Mouse (Mus musculus) thymus, postnatal 0 days (tissue): ENCODE measurements at regions not wholly inside any gene's neighbourhood (a gene's known extent, or its start where the extent isn't known, plus 50 kb on each side); places are given as distances from the start of the nearest gene placed in this dataset.

Source experiments
- DNase-seq: peaks from one replicate; pipeline ENCODE4 v3.0.0-alpha.2; 2015; ENCODE audit warnings: low spot score

DNA sequence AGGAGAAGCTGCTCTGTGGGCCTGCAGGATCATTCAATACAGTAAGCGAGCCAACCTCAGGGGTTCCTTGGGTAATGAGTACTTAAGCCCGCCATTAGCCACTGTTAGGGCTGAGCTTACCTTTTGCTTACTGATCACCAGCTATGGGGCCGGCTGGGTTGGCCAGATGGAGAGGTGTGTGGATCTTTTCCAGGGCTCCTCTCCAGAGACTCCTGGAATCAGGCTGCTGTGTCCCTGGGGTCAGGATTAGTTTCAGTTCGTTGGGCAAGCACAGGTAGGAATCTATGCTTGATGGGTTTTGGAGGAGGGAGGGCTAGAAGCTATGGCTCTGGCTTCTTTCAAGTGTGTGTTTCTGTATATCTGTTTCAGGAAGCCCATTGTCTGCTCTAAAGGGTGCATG, 175.7 kb upstream of the Gjb5 start:
- DNase-seq, result no peak

DNA sequence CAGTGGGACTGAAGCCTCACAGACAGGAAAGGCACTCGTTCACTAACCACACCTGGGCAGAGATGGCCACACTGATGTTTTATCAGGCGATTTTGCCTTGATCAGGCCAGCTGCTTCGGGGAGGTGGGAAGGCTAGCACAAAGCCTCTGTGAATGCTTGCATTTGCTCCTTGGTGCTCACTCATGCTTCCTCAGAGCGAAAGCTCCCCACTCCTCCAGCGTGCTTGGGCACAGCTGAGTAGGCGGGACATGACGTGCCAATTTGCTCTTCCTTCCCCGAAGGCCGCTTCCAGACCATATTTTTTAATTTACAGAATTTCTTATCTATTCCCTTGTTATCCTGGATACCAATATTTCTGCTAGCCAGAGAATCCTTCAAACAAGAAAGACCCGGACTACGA, 172.8 kb upstream of the Gjb5 start:
- no peak for DNase-seq

DNA sequence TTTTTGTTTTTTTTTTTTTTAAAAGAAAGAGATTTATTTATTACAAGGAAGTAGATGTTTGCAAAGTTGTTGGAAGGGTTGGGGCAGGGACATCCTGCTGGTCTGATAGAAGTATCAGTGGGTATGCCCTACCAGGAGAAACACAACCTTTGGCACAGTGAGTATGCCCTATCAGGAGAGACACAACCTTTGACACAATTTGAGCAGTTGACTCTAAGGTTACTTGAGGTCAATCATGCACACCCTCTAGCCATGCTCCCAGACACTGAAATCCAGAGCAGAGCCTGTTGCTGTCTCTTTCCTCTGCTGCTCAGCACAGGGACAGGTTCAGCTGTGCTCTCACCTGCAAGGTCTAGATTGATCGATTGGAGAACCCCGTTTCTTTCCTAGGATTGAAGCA, 164.2 kb upstream of the Gjb5 start:
- no peak for DNase-seq

DNA sequence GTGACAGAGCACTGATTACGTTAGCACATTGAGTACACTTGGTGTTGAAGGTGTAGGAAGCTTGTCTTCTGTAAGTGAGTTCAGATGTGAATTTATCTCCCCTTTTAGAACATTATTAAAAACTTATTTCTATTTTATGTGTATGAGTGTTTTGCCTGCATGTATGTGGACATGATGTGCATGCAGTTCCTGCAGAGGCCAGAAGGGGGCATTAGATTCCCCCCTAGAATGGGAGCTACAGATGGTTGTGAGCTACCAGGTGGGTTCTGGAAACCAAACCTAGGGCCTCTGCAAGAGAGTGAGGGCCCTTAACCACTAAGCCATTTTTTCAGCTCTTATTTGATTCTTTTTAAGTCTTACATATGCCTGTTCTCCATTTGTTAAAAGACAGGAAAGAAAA, 160.0 kb upstream of the Gjb5 start:
- no peak for DNase-seq

DNA sequence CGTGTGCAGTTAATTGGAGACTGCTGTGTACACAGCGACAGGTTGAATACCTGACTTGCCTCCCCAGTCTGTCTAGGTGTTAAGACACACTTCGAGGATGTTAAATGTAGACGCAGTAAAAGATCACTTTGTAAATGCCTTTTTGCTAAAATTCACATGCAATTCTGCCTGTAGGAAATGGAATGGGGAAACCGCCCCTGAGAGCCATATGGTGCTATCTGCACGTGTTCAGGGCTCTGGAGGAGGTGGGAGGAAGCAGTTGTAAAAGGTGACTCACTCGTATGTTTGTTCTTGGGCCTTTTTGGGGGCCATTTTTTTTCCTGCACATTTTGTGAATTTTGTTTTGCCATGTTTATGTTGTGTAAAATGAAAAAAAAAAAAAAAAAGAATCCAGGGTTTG, 159.6 kb upstream of the Gjb5 start:
- DNase-seq, result no peak

DNA sequence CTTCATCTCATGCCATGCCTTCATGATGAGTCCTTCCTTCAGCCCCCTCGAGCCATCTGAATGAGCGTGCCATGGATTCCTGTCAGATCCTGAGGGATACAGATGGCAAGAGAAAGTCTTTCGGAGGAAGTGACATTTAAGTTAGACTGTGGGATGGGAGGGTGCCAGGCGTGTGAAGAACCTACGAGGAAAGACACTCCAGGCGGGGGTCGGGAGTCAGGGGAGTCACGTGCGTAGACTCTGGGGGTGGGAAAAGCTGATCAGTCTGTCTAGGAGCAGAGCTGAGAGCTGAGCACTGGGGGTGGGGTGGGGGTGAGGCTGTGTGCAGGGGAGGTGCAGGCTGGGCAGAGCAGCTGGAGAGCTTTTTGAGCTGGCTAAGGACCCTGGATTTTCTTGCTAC, 152.0 kb upstream of the Gjb5 start:
- no peak for DNase-seq

DNA sequence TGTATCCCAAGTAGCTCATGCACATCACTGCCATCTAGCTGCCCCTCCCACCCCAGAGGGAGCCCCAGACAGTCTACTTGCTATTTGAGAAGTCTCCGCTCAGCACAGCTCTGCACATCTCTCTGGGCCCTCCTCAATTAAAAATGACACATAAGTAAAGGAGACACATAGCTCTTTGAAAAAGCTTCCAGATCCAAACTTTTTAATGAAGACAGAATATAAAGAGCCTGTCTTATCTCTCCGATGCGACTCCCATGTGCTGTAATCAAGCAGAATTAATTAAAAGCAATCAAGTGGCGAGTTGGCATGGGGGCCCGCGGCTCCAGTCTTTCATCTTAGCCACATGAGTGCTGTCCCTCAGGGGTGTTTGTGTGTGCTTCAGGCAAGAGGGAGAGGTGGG, 144.6 kb upstream of the Gjb5 start:
- DNase-seq, result no peak

DNA sequence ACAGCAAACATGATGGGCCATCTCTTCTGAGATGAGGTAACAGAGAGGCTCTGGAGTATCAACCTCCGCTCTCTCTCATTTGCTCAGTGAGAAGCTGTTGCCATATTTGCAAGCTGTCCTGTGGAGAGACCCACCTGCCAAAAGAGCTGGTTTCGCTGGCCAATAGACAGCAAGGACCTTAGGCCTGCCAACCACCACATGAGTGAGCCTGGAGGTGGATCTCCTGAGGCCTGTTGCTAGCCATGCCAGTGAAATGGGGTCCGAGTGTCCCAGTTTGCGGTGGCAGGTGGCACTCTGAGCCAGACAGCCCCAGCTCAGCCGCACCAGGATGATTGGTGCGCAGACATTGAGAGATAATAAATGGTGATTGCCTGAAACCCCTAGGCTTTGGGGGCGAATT, 143.9 kb upstream of the Gjb5 start:
- DNase-seq, result no peak

DNA sequence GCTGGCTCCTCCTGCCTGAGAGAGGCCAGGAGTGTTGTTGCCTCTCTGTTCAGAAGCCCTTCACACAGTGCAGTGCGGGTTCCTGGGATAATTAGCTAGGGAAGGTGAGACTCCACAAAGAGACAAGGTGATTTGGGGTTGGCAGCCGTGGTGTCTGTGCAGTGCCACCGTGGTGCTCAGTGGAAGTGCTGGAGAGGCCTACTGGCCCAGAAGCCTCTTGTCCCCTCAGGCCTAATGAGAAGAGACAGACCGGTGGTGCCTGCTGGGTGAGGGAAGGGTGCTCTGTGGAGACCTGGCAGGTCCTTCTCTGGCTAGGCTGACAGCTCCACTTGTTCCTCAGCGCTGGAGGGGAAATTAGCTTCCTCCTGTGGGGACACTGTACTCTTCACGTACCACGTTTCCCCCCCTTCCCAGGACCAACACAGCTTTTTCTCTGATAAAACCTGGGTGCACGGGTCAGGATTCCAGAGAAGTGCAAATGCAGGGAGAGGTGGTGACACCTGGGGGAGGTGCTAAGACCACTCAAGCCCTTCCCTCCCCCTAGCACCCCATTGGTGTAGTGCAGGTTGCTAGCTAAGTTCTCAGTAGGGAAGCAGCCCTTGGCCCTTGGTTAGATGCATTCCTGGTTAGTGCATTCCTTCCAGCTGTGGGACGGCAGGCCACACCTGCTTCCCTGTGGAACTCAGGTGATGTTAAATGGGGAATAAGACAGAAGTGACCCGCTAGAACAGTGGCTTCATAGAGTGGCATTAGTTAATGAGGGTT, 129.2 kb upstream of the Gjb5 start:
- no peak for DNase-seq

DNA sequence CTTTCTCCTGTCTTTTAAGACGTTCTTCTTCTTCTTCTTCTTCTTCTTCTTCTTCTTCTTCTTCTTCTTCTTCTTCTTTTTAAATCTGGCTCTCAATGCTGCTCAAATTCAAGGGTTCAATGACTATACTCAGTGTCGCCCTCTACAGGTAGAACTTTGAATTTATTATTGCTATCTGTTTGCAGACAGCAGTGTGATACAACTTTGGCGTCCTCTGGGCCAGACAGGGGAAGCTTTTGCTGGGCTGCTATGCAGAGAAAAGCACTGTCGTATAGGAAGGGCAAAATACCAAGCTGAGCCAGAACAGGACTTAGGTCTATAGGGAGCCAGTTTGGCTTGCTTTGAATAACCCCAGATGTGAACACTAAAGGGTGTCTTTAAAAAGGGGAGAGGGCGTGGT, 127.3 kb upstream of the Gjb5 start:
- DNase-seq, result no peak

DNA sequence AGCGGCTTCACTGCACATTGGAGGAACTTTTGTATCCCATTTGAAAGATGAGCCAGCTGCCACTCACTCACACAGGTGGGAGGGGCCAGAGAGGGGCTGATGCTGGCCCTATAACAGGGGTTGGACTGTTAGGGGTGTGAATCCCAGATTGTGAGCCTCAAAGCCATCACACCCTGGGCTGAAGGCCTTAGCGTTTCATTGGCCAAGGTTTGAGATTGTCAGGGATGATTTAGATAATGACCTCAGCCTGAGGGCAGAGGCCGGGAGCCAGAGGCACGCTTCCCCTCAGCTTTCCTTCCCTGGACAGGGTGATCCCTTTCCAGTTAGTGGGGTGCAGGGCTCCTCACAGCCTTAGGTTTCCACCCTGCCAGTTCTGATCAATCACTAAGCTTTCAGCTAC, 124.5 kb upstream of the Gjb5 start:
- DNase-seq, result no peak

DNA sequence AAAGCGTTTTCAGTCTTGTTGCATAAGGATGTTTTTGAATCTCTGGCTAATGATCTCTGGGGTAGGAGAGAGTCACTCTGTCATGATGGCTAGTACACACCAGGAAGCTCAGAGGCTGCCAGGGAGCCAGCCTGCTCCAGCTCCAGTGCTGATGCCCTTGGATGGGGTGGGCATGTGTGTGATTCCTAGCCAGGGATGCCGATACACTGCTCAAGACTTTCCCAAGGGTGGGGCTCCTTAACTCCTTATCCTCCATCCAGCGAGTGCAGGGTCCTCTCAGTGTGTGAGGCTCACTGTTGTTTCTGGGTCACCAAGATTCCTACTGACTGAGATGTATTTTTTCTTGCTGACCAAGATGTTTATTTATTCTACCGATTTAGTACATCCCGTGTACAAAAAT, 122.4 kb upstream of the Gjb5 start:
- no peak for DNase-seq

DNA sequence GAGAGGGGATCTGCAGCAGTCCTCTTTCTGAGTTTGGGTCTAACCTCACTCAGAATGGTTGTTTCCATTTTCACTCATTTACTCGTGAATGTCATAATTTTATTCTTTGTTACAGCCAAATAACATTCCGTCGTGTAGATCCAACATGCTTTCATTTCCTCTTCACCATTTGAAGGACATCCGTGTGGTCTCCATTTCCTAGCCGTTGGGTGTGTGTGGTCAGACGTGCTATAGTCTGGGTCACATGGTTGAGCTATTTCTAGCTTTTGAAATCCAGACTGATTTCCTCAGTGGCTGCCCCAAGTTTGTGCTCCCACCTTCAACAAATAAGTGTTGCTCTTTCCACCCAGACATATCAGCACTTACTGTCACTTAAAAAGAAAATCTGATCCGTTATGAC, 111.9 kb upstream of the Gjb5 start:
- DNase-seq, result no peak

DNA sequence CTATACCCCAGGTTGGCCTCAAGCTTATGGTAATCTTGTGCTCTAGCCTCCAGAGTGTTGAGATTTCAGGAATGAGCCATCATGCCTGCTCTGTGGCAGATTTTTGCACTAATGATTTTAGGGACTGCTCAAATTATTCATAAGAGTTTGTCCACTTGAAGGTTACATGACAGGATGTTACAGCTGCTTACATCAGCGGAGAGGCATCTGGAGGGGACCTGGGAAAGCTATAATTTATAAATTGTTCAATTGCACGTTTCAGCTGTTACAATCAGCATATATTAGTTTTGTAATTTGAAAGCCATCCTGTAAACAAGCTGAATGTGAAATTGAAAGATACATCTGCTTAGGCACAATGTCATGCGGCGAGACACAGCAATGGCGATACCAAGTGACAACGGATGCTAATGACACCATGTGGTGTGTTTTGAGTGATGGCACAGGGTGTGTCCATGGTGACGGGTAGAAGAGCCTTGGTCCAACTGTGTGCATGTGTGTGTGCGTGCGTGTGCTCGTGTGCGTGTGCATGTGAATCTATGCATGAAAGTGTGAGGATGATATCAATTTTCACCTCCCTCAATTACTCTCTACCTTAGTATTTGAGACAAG, 96.6 kb upstream of the Gjb5 start:
- no peak for DNase-seq

DNA sequence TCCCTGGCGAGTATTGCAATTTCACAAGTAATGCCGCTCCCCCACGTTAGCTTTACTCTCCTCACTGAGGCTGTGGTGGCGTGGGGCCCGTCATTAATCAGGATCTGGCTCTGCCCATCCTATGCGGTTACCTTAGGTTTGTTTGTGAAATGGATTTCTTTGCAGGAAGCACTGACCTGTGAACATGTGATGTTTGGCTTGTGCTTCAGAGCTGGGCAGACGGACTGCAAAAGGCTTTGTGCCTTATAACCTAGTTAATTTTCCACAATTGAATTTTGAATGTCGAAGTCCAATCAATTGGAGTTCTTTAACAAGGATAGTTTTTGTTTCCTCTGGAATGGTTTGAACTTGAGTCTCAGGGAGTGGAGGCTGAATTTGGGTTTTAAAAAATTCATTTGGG, 94.1 kb upstream of the Gjb5 start:
- no peak for DNase-seq

DNA sequence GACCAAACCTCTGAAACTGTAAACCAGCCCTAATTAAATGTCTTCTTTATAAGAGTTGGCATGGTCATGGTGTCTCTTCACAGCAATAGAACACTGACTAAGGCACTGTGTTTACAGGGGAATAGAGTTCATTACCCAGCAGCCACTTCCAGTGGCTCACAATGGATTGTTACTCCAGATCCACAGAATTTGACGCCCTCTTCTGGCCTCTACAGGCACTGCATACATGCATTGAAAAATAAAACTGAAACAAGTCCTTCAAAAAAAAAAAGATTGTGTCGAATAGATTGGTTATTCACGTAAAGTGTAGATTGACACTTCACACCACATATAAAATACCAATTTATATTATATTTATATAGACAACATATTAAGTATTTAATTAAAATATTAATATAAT, 87.3 kb upstream of the Gjb5 start:
- DNase-seq, result no peak

DNA sequence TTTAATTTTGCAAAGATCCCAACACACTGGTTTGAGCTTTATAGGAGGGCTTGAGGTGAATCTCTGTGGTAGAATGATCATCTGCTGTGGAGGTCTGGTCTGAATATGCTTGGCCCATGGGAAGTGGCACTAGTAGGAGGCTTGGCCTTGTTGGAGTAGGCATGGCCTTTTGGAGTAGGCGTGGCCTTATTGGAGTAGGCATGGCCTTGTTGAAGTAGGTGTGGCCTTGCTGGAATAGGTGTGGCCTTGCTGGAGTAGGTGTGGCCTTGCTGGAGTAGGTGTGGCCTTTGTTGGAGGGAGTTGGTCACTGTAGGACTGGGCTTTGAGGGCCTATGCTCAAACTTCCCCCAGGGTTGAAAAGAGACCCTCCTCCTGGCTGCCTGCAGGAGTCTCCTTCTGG, 86.1 kb upstream of the Gjb5 start:
- no peak for DNase-seq

DNA sequence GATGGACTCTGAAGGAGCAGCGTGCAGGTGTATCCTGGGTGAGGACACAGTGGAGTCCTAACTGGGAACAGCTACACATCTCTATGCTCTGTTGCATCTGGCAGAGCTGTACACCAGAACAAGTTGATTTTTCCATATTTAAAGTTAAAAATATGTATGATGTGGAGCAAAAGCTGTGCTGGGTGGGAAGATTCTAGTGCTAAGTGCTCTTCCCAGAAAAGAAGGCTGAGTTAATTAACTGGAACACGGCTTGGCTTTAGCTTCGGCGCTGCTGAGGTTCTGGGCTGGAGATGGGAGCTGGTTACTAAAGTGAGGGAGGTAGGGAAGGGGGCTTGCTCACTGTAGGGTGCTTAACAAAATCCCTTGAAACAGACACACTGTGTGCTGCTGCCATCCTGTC, 84.0 kb upstream of the Gjb5 start:
- no peak for DNase-seq

DNA sequence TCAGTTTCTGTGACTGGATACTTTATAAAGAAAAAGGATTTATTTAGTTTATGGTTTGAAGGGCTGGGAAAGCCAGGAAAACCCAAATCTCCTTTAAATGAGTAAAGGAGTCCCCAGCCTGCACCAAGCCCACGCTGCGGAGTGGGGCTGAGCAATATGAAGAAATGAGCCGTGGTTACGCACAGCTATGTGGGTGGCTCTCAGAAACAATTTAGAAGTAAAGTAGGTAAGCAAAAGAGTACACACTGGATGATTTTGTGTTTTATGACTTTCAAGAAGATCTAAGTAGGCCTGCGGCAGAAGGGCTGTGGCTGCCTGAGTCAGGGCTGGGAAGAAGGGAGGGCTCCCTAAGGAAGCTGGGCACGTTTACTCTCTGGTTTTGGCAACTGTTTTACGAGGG, 82.6 kb upstream of the Gjb5 start:
- no peak for DNase-seq

DNA sequence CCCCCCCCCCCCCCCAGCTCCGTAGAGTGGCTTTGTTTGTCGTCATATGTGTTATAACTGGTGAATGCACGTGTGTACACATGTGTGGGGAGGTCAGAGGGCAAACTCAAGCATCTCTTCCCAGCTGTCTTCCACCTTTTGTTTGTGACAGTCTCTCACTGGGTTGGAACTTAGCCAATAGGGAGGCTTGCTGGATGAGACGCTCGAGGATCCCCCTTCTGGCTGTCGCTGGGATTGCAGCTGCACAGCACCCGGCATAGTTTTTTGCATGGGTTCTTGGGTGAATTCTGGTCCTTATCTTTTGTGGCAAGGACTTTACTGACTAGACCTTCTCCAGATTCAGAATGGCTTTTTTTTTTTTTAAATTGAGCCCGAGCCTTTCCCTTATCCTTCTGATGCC, 77.1 kb upstream of the Gjb5 start:
- DNase-seq, result peak; percentile 31

DNA sequence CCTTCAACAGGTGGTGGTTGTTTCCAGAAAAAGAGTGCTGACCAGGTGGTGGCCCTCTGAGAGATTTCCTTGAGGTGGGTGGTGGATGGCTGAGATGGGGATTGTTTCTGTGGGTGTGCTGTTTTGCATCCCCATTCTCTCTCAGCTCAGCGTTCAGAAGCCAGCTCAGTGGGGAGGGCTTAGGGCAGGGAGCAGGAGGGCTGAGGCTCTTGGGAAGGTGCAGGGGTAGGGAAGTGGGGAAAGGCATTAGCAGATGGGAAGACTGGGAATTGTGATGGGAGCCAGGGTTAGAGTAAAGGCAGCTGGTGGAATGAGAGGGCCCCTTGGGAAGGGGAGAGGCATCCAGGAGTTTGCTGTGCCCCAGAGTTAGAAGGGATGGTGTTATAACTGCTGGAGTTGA, 72.3 kb upstream of the Gjb5 start:
- no peak for DNase-seq

DNA sequence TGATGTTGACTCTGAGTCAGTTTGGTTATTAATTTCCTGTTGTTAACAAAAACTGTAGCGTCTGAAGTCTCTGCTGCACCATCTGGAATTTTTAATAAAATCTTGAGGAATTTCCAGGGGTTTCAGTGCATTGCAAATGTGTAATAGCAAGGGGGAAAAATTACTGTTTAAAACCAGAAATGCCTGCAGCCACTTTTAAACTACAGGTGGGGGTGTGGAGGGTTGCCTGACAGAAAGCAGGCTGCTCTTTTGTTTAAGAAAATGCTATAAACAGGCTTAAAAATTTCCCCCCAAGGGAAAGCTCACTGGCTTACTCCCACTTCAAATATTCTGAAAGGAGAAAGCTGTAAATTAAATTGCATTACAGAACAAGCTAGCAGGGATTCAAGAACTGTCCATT, 71.8 kb upstream of the Gjb5 start:
- DNase-seq, result no peak

DNA sequence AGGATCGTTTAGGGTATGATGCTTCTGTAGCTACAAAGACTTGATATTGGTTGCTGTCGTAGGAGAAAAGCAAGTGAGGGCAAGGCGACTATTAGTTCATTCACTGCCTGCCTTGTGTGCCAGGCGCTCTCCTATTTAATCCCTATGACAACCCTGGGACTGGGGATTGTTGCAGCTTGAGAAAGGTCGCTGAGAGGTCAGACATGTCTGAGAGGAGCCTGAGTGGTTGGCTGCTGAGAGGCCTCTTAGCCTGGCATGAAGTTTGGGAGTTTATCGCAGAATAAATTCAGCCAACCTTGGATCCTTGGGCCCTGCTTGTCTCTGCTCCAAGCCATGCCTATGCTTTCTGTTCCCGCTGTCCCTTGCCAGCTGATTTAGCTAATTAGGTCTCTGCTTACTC, 65.9 kb upstream of the Gjb5 start:
- DNase-seq, result no peak
